Mouse (Mus musculus) myocyte (in vitro differentiated cells): ENCODE data around the gene Pnkd. TPM values are rescaled to one million over a fixed set of nuclear protein-coding genes. Genes with fewer than 3 reads are reported as not detected.
"Not testable (repeated sequence)": the region's sequence is repeated elsewhere in the genome, so short reads cannot be mapped to it uniquely, and the experiment has no call there.

ENCODE experiments used
- H3K27me3 ChIP-seq: one replicate; pipeline ENCODE4 v1.6.1; 2011; ENCODE audit not compliant: control insufficient read depth, insufficient read depth, insufficient read length
- H3K36me3 ChIP-seq: one replicate; pipeline ENCODE4 v1.6.1; 2011; ENCODE audit not compliant: control insufficient read depth, insufficient read depth
- H3K4me2 ChIP-seq: one replicate; pipeline ENCODE4 v1.6.1; 2011; ENCODE audit warnings: low read depth, control low read depth
- H3K4me3 ChIP-seq: one replicate; pipeline ENCODE4 v1.5.1; 2011; ENCODE audit warnings: mild to moderate bottlenecking, control low read depth, moderate library complexity
- H3K79me2 ChIP-seq: one replicate; pipeline ENCODE4 v1.6.1; 2011; ENCODE audit not compliant: control insufficient read depth, insufficient read depth
- H3ac ChIP-seq: one replicate; pipeline ENCODE4 v1.6.1; 2011; ENCODE audit not compliant: control insufficient read depth, insufficient read length
- CEBPB ChIP-seq: IDR thresholded peaks from 2 replicates; pipeline ENCODE4 v1.6.1; 2011; ENCODE audit warnings: mild to moderate bottlenecking, moderate library complexity; ENCODE audit not compliant: poor library complexity, insufficient read depth, severe bottlenecking
- E2F4 ChIP-seq: IDR thresholded peaks from one replicate; pipeline ENCODE4 v1.6.1; 2011; ENCODE audit warnings: mild to moderate bottlenecking, control low read depth, moderate library complexity; ENCODE audit not compliant: insufficient read depth
- MAX ChIP-seq: IDR thresholded peaks from one replicate; pipeline ENCODE4 v1.6.1; 2011; ENCODE audit warnings: low read depth, mild to moderate bottlenecking, control low read depth
- MYOD1 ChIP-seq, 3 experiments: IDR thresholded peaks; one replicate each; pipeline ENCODE4 v1.6.1; 2011; ENCODE audit warnings: control low read depth in 2 of 3, low read depth in 2 of 3, mild to moderate bottlenecking in 2 of 3, moderate library complexity in 1 of 3; ENCODE audit not compliant: insufficient read length in 2 of 3, control insufficient read depth in 1 of 3
- MYOG ChIP-seq, 3 experiments: IDR thresholded peaks; one replicate each; pipeline ENCODE4 v1.6.1; 2011; ENCODE audit warnings: control low read depth in 2 of 3, low read depth in 2 of 3, mild to moderate bottlenecking in 2 of 3; ENCODE audit not compliant: insufficient read length in 2 of 3, control insufficient read depth in 1 of 3, insufficient read depth in 1 of 3
- POLR2A ChIP-seq: IDR thresholded peaks from one replicate; pipeline ENCODE4 v1.6.1; 2011; ENCODE audit warnings: low read depth, mild to moderate bottlenecking, control low read depth, moderate library complexity; ENCODE audit not compliant: insufficient read length
- POLR2AphosphoS2 ChIP-seq: IDR thresholded peaks from one replicate; pipeline ENCODE4 v1.6.1; 2011; ENCODE audit warnings: low read depth, control low read depth; ENCODE audit not compliant: insufficient read length
- REST ChIP-seq: IDR thresholded peaks from one replicate; pipeline ENCODE4 v1.6.1; 2011; ENCODE audit warnings: mild to moderate bottlenecking, control low read depth, moderate library complexity; ENCODE audit not compliant: insufficient read depth, insufficient read length
- SRF ChIP-seq: IDR thresholded peaks from one replicate; pipeline ENCODE4 v1.6.1; 2011; ENCODE audit warnings: low read depth; ENCODE audit not compliant: control insufficient read depth, insufficient read length
- TCF12 ChIP-seq: IDR thresholded peaks from one replicate; pipeline ENCODE4 v1.6.1; 2011; ENCODE audit warnings: mild to moderate bottlenecking, control low read depth; ENCODE audit not compliant: poor library complexity, insufficient read depth, severe bottlenecking
- TCF3 ChIP-seq: IDR thresholded peaks from one replicate; pipeline ENCODE4 v1.6.1; 2011; ENCODE audit warnings: low read depth, control low read depth; ENCODE audit not compliant: insufficient read length
- USF1 ChIP-seq: IDR thresholded peaks from one replicate; pipeline ENCODE4 v1.6.1; 2011; ENCODE audit warnings: low read depth, mild to moderate bottlenecking, control low read depth, moderate library complexity
- polyA plus RNA-seq: library from polyadenylated mRNA; unstranded; fragments of >200 nt; fragmentation: generic; extraction: Trizol; gene quantifications from one replicate; pipeline ENCODE4 v1.2.1, GENCODE M21; 2012; ENCODE audit warnings: missing spikeins

Gene Pnkd
- polyA plus RNA-seq, 1 experiment, result 93.7 TPM

GRCm38 (mm10) chr1:74282896-74283625, 1.7 kb upstream of the Pnkd start:
- Histone ChIP-seq H3K79me2 (peaks cover 11% of the 10 kb centered on the region), H3K27me3 (no peaks in the 10 kb centered on the region), H3ac (no peak overlapping the region), H3K4me2 (no peak overlapping the region), H3K4me3 (peak overlapping the region; percentile 81), H3K36me3 (peaks cover 23% of the 10 kb centered on the region)
- TF ChIP-seq POLR2A (no peak), TCF3 (no peak)

GRCm38 (mm10) chr1:74283686-74284463, 855 bp upstream of the Pnkd start:
- Histone ChIP-seq H3K4me3 (peak overlapping the region; percentile 81), H3K36me3 (peaks cover 31% of the 10 kb centered on the region), H3K79me2 (peaks cover 11% of the 10 kb centered on the region), H3K4me2 (peak overlapping the region; percentile 91), H3ac (peak overlapping the region; percentile 19), H3K27me3 (no peaks in the 10 kb centered on the region)
- TF ChIP-seq E2F4 (no peak), MAX (no peak), REST (peak; percentile 37), MYOD1 (IDR thresholded peaks at IDR 0.05; ENCODE audit: control insufficient read depth in 1 of 3, insufficient read length in 2 of 3, low read depth in 2 of 3) (no peak), USF1 (no peak), POLR2AphosphoS2 (no peak)

DNA sequence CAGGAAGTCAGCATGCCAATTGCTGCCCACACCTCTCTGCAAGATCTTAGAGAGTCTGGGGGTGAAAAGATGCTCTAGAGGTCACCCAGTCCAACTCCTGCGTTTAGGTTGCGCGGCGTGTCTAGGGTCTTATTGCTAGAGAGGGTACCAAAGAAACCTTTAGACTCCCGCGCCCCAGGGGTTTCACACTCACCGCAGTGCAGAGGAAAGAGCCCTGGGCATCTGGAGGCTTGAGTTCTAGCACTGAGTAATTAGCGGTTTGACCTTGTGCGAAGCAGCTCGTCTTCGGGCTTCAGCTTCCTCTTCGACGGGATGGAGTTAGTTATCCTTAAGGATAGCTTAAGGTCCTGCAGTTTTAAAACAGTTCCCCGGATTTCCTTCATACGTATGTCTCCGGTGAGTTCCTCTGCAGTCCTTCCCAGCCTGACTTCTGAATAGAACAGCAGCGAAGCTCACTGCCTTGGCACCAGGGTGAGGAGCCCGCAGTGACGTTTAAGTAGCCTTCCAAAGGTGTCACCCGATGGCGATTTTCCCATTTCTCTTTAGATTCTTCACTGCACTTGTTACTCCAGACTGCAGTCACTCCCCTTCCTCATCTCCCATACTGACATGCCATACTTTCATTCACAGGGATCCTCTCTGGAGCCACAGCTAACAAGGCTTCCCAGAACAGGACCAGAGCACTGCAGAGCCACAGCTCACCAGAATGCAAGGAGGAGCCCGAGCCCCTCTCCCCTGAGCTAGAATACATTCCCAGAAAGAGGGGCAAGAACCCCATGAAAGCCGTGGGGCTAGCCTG, 681 bp downstream of the Pnkd start:
- H3ac ChIP-seq, result peak overlapping the region; percentile 19
- peaks cover 43% of the 10 kb centered on the region for H3K36me3 ChIP-seq
- peak overlapping the region; percentile 95 for H3K4me2 ChIP-seq
- TF ChIP-seq POLR2AphosphoS2 (peak; percentile 57), SRF (no peak)
- H3K4me3 ChIP-seq, result peak overlapping the region; percentile 81
- peaks cover 11% of the 10 kb centered on the region for H3K79me2 ChIP-seq
- no peaks in the 10 kb centered on the region for H3K27me3 ChIP-seq

- TF ChIP-seq POLR2AphosphoS2, result peak; percentile 14
- H3K27me3 ChIP-seq, H3ac ChIP-seq, H3K4me2 ChIP-seq, H3K4me3 ChIP-seq: not testable (repeated sequence)
- peaks cover 45% of the 10 kb centered on the region for H3K36me3 ChIP-seq
- peaks cover 11% of the 10 kb centered on the region for H3K79me2 ChIP-seq
These were observed 2.3 kb downstream of the Pnkd start for GRCm38 (mm10) chr1:74286869-74287607.

- no peak overlapping the region for H3ac ChIP-seq
- H3K36me3 ChIP-seq, result peaks cover 40% of the 10 kb centered on the region
- no peak overlapping the region for H3K4me3 ChIP-seq
These were observed 3.6 kb downstream of the Pnkd start for GRCm38 (mm10) chr1:74288327-74288726.

More at GRCm38 (mm10) chr1:74288327-74288726, 3.6 kb downstream of the Pnkd start:
- no peak overlapping the region for H3K4me2 ChIP-seq
- peaks cover 15% of the 10 kb centered on the region for H3K79me2 ChIP-seq
- no peaks in the 10 kb centered on the region for H3K27me3 ChIP-seq
- TF ChIP-seq USF1 (no peak), TCF12 (no peak), MYOG (IDR thresholded peaks at IDR 0.05; ENCODE audit: control insufficient read depth in 1 of 3, insufficient read depth in 1 of 3, insufficient read length in 2 of 3, low read depth in 2 of 3) (no peak), TCF3 (no peak), REST (no peak), CEBPB (no peak), POLR2AphosphoS2 (no peak), MAX (no peak)
